Comparison of ENCODE assay signal across 30 mouse cellular contexts in the genomic region with DNA sequence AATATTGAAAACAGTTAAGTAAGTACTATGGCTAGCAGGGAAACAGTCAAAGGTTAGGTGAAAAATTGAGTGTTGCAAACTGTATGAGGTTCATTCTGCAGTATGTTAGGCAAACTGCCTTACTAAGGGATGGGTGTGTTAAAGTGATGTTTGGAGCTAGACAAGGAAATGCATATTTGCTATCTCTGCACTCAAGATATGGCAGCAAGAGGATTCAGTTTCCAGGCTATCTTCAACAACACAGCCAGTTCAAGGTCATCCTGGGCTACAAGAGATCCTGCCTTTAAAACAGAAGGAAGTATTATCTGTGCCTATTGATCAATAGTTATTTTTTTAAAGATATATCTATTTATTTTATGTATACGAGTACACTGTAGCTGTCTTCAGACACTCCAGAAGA.
"Had no signal": no experiment of that assay in that cellular context is flagged by ENCODE, and none has a peak within 500 bp of the region (broad histone marks: within the 10 kb centered on the region; RNA-seq: fewer than 3 reads in every experiment).

No protein-coding gene starts in this region.

- H3K9me3 ChIP-seq: limb, embryonic 12.5 days; limb, embryonic 13.5 days; limb, embryonic 15.5 days; liver, embryonic 12.5 days; liver, embryonic 13.5 days; liver, embryonic 15.5 days; lung, embryonic 15.5 days; megakaryocyte, embryonic 14.5 days; midbrain, embryonic 10.5 days; midbrain, embryonic 12.5 days; midbrain, embryonic 13.5 days; midbrain, embryonic 15.5 days; neural tube, embryonic 12.5 days had no signal

- H3K36me3 ChIP-seq: limb, embryonic 12.5 days; limb, embryonic 13.5 days; limb, embryonic 15.5 days; liver, embryonic 12.5 days; liver, embryonic 13.5 days; liver, embryonic 15.5 days; lung, embryonic 15.5 days; midbrain, embryonic 10.5 days; midbrain, embryonic 12.5 days; midbrain, embryonic 13.5 days; midbrain, embryonic 15.5 days; neural tube, embryonic 12.5 days had no signal

- H3K4me3 ChIP-seq: left cerebral cortex, adult 2 months; limb, embryonic 12.5 days; limb, embryonic 13.5 days; limb, embryonic 15.5 days; liver, embryonic 12.5 days; liver, embryonic 13.5 days; liver, embryonic 15.5 days; lung, embryonic 15.5 days; megakaryocyte, embryonic 14.5 days; midbrain, embryonic 10.5 days; midbrain, embryonic 12.5 days; midbrain, embryonic 13.5 days; midbrain, embryonic 15.5 days; myocyte; neural tube, embryonic 12.5 days had no signal

- H3K27me3 ChIP-seq: limb, embryonic 12.5 days; limb, embryonic 13.5 days; limb, embryonic 15.5 days; liver, embryonic 12.5 days; liver, embryonic 13.5 days; liver, embryonic 15.5 days; lung, embryonic 15.5 days; megakaryocyte, embryonic 14.5 days; midbrain, embryonic 12.5 days; midbrain, embryonic 13.5 days; midbrain, embryonic 15.5 days; neural tube, embryonic 12.5 days had no signal

- ATAC-seq: liver, embryonic 12.5 days; liver, postnatal 0 days; lung, postnatal 0 days; midbrain, embryonic 13.5 days; midbrain, embryonic 15.5 days; midbrain, embryonic 16.5 days had no signal

- H3K4me1 ChIP-seq: limb, embryonic 12.5 days; limb, embryonic 13.5 days; limb, embryonic 15.5 days; liver, embryonic 12.5 days; liver, embryonic 13.5 days; liver, embryonic 15.5 days; lung, embryonic 15.5 days; midbrain, embryonic 10.5 days; midbrain, embryonic 12.5 days; midbrain, embryonic 13.5 days; midbrain, embryonic 15.5 days; neural tube, embryonic 12.5 days had no signal

- H3K27ac ChIP-seq: left cerebral cortex, adult 2 months; limb, embryonic 12.5 days; limb, embryonic 13.5 days; limb, embryonic 15.5 days; liver, embryonic 12.5 days; liver, embryonic 13.5 days; liver, embryonic 14.5 days; liver, embryonic 15.5 days; lung, embryonic 15.5 days; macrophage; midbrain, embryonic 10.5 days; midbrain, embryonic 12.5 days; midbrain, embryonic 13.5 days; midbrain, embryonic 15.5 days; neural tube, embryonic 12.5 days had no signal

- H3K9ac ChIP-seq: limb, embryonic 12.5 days; limb, embryonic 13.5 days; limb, embryonic 15.5 days; liver, embryonic 12.5 days; liver, embryonic 13.5 days; liver, embryonic 14.5 days; liver, embryonic 15.5 days; liver, postnatal 0 days; lung, embryonic 14.5 days; lung, embryonic 15.5 days; midbrain, embryonic 12.5 days; midbrain, embryonic 13.5 days; midbrain, embryonic 15.5 days; neural tube, embryonic 12.5 days had no signal

- DNase-seq: left cerebral cortex, postnatal 4 days; liver; liver, embryonic 13.5 days; liver, postnatal 0 days; lung, adult 18-20 months; lung, adult 2 months; lung, embryonic 14.5 days; lung, postnatal 10 days; lung, postnatal 14 days; lung, postnatal 36 days; lung, postnatal 4 days; midbrain, embryonic 14.5 days had no signal
